Mouse (Mus musculus): ENCODE measurements around the gene Dgki. TPM values are rescaled to one million over a fixed set of nuclear protein-coding genes. Genes with fewer than 3 reads are reported as not detected.

The Dgki gene
- total and polyA plus RNA-seq, 3 experiments: not detected

DNA sequence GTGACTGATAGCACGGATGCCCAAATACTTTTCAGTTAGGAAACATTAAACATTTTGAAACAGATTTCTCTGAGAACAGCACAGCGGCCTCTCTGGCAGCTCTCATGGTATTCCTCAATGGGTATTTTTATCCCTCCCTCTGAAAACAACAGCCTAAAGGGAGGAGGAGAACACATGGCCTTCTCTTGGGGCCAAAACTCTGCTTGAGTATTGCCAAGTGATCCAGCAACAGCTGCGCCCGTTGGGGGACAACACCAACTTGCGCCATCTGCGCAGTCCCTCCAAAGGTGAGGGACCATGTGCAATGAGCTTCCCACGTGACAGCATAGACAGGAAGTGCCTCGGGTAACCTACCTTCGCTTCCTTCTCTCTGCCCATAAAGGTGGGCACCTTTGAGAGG, 22.1 kb upstream of the Dgki start:
- TF ChIP-seq NRF1 (IDR thresholded peaks at IDR 0.05; ENCODE audit: insufficient read depth, low read depth, low read length, poor library complexity, severe bottlenecking): no peak
- H3K9me3 ChIP-seq (replicated peaks; ENCODE audit: insufficient read depth, low read length): no peaks in the 10 kb centered on the region
- H3K79me2 ChIP-seq (ENCODE audit: control insufficient read depth, insufficient read depth, low read length, poor library complexity): no peaks in the 10 kb centered on the region
- no peak overlapping the region for H3K4me3 ChIP-seq (ENCODE audit: control insufficient read depth in 1 of 2, insufficient read depth in 1 of 2, low read depth in 2 of 2, low read length in 2 of 2)
- H3K27me3 ChIP-seq (ENCODE audit: control insufficient read depth in 1 of 2, insufficient read depth in 2 of 2, low read length in 2 of 2): no peaks in the 10 kb centered on the region
- H3K36me3 ChIP-seq (ENCODE audit: control insufficient read depth in 1 of 2, insufficient read depth in 2 of 2, low read length in 2 of 2): no peaks in the 10 kb centered on the region
- H3K9ac ChIP-seq (ENCODE audit: control insufficient read depth, low read depth, low read length, poor library complexity, severe bottlenecking): no peak overlapping the region
- H3K4me1 ChIP-seq (ENCODE audit: control insufficient read depth in 1 of 2, insufficient read depth in 2 of 2, low read length in 2 of 2): no peaks in the 10 kb centered on the region
- no peak overlapping the region for H3K27ac ChIP-seq (ENCODE audit: control insufficient read depth, low read depth, low read length)
- no peak for DNase-seq (ENCODE audit: low read depth, low spot score)

GRCm38 (mm10) chr6:37317904-37318303, 17.9 kb upstream of the Dgki start:
- Histone ChIP-seq H3K4me3 (ENCODE audit: control insufficient read depth in 1 of 2, insufficient read depth in 1 of 2, low read depth in 2 of 2, low read length in 2 of 2) (no peak overlapping the region), H3K79me2 (ENCODE audit: control insufficient read depth, insufficient read depth, low read length, poor library complexity) (no peaks in the 10 kb centered on the region), H3K9me3 (replicated peaks; ENCODE audit: insufficient read depth, low read length) (no peaks in the 10 kb centered on the region), H3K9ac (ENCODE audit: control insufficient read depth, low read depth, low read length, poor library complexity, severe bottlenecking) (no peak overlapping the region), H3K4me1 (ENCODE audit: control insufficient read depth in 1 of 2, insufficient read depth in 2 of 2, low read length in 2 of 2) (no peaks in the 10 kb centered on the region), H3K36me3 (ENCODE audit: control insufficient read depth in 1 of 2, insufficient read depth in 2 of 2, low read length in 2 of 2) (no peaks in the 10 kb centered on the region), H3K27me3 (ENCODE audit: control insufficient read depth in 1 of 2, insufficient read depth in 2 of 2, low read length in 2 of 2) (no peaks in the 10 kb centered on the region), H3K27ac (ENCODE audit: control insufficient read depth, low read depth, low read length) (no peak overlapping the region)
- no peak for DNase-seq (ENCODE audit: low read depth, low spot score)
- TF ChIP-seq TCF12 (IDR thresholded peaks at IDR 0.05; ENCODE audit: low read depth, low read length) (no peak), ZNF384 (IDR thresholded peaks at IDR 0.05; ENCODE audit: low read depth, low read length) (no peak), JUND (IDR thresholded peaks at IDR 0.05; ENCODE audit: low read depth, low read length) (no peak), MYB (IDR thresholded peaks at IDR 0.05; ENCODE audit: low read depth, low read length) (no peak), RCOR1 (IDR thresholded peaks at IDR 0.05; ENCODE audit: low read depth, low read length) (no peak), ETS1 (IDR thresholded peaks at IDR 0.05; ENCODE audit: low read depth, low read length) (no peak), MEF2A (IDR thresholded peaks at IDR 0.05; ENCODE audit: extremely low read depth, insufficient replicate concordance, low read depth, low read length, poor library complexity, severe bottlenecking) (no peak), E2F4 (IDR thresholded peaks at IDR 0.05; ENCODE audit: borderline replicate concordance, low read depth, low read length) (no peak)

DNA sequence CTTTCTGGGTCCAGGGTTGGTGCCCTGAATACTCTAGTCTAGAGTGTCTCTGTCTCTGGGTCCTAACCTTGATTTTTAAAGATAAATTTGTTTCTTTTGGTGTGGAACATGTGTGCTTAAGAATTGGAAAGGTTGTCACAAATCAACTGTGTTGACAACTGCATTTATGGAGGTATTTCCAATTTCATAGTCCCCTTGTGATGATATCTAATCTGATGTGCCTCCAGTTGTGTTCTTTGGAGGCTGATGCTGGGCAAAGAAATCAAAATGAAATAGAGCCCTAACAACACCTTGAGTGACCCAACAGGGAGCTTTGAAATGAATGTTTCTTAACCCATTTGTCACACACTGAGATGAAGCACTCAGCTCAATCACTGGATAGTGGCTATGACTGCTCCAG, 15.5 kb upstream of the Dgki start:
- H3K27me3 ChIP-seq (ENCODE audit: control insufficient read depth in 1 of 2, insufficient read depth in 2 of 2, low read length in 2 of 2): no peaks in the 10 kb centered on the region
- no peak overlapping the region for H3K4me3 ChIP-seq (ENCODE audit: control insufficient read depth in 1 of 2, insufficient read depth in 1 of 2, low read depth in 2 of 2, low read length in 2 of 2)
- no peak overlapping the region for H3K27ac ChIP-seq (ENCODE audit: control insufficient read depth, low read depth, low read length)
- no peaks in the 10 kb centered on the region for H3K36me3 ChIP-seq (ENCODE audit: control insufficient read depth in 1 of 2, insufficient read depth in 2 of 2, low read length in 2 of 2)
- no peak overlapping the region for H3K9ac ChIP-seq (ENCODE audit: control insufficient read depth, low read depth, low read length, poor library complexity, severe bottlenecking)
- H3K4me1 ChIP-seq (ENCODE audit: control insufficient read depth in 1 of 2, insufficient read depth in 2 of 2, low read length in 2 of 2): no peaks in the 10 kb centered on the region
- TF ChIP-seq TBP (IDR thresholded peaks at IDR 0.05; ENCODE audit: low read depth, low read length) (no peak), POLR2AphosphoS5 (IDR thresholded peaks at IDR 0.05; ENCODE audit: borderline replicate concordance, low read depth, low read length) (no peak), MAFK (IDR thresholded peaks at IDR 0.05; ENCODE audit: borderline replicate concordance, low read depth, low read length) (no peak), HCFC1 (IDR thresholded peaks at IDR 0.05; ENCODE audit: low read depth, low read length) (no peak), USF1 (IDR thresholded peaks at IDR 0.05; ENCODE audit: low read depth, low read length) (no peak), ETS1 (IDR thresholded peaks at IDR 0.05; ENCODE audit: low read depth, low read length) (no peak), E2F4 (IDR thresholded peaks at IDR 0.05; ENCODE audit: borderline replicate concordance, low read depth, low read length) (no peak), GATA1 (IDR thresholded peaks at IDR 0.05; ENCODE audit: low read depth, low read length) (no peak), ZC3H11A (IDR thresholded peaks at IDR 0.05; ENCODE audit: low read depth, low read length) (no peak)
- H3K79me2 ChIP-seq (ENCODE audit: control insufficient read depth, insufficient read depth, low read length, poor library complexity): no peaks in the 10 kb centered on the region
- no peaks in the 10 kb centered on the region for H3K9me3 ChIP-seq (replicated peaks; ENCODE audit: insufficient read depth, low read length)
- DNase-seq (ENCODE audit: low read depth, low spot score): no peak
